Mouse (Mus musculus) liver, embryonic 14.5 days (tissue): ENCODE measurements at regions not wholly inside any gene's neighbourhood (a gene's known extent, or its start where the extent isn't known, plus 50 kb on each side); places are given as distances from the start of the nearest gene placed in this dataset.
A peak's percentile ranks its signal among the peaks of the same experiment; 100 is the strongest.

Experiments used
- ATAC-seq: fragments of 200-750 bp; cut with Nextera tagmentation; 2 replicates; pipeline ENCODE4 v1.8.0; 2017; ENCODE audit warnings: moderate number of reproducible peaks, mild to moderate bottlenecking, moderate library complexity; ENCODE audit not compliant: insufficient read depth
- DNase-seq, 3 experiments: peaks; one replicate each; pipeline ENCODE4 v3.0.0-alpha.2; 2012 to 2013; ENCODE audit warnings: low read depth in 3 of 3, low spot score in 3 of 3
- H3K27ac ChIP-seq: fragments of 300-500 bp; sonication (generic); 2 replicates; pipeline ENCODE4 v1.5.1; 2014; ENCODE audit warnings: moderate library complexity, mild to moderate bottlenecking, control low read depth, inconsistent platforms
- H3K27me3 ChIP-seq: fragments of 300-500 bp; sonication (generic); 2 replicates; pipeline ENCODE4 v1.6.1; 2014; ENCODE audit warnings: mild to moderate bottlenecking, low read length, moderate library complexity; ENCODE audit not compliant: control insufficient read depth, insufficient read depth
- H3K36me3 ChIP-seq: fragments of 300-500 bp; sonication (generic); replicated peaks from 2 replicates; pipeline ENCODE4 v1.6.1; 2014; ENCODE audit warnings: low read depth; ENCODE audit not compliant: control insufficient read depth, insufficient read depth
- H3K4me1 ChIP-seq, 2 experiments: fragments of 200-500 bp in 1 of 2; fragments of 300-500 bp in 1 of 2; sonication (generic) in 1 of 2; replicated peaks; 2 replicates each; pipeline ENCODE4 v1.6.1; 2012 to 2014; ENCODE audit warnings: antibody characterized with exemption in 1 of 2, inconsistent platforms in 1 of 2, low read length in 1 of 2; ENCODE audit not compliant: control insufficient read depth in 2 of 2, insufficient read depth in 2 of 2
- H3K4me2 ChIP-seq: fragments of 300-500 bp; sonication (generic); 2 replicates; pipeline ENCODE4 v1.6.1; 2014; ENCODE audit warnings: low read depth, mild to moderate bottlenecking, control low read depth, moderate library complexity
- H3K4me3 ChIP-seq, 2 experiments: fragments of 200-500 bp in 1 of 2; fragments of 300-500 bp in 1 of 2; sonication (generic) in 1 of 2; 2 replicates each; pipeline ENCODE4 v1.5.1; 2012 to 2014; ENCODE audit warnings: low read depth in 2 of 2, low read length in 2 of 2, mild to moderate bottlenecking in 2 of 2, control low read depth in 1 of 2, inconsistent platforms in 1 of 2, moderate library complexity in 1 of 2; ENCODE audit not compliant: insufficient read depth in 1 of 2
- H3K9ac ChIP-seq: fragments of 300-500 bp; sonication (generic); replicated peaks from 2 replicates; pipeline ENCODE4 v1.6.1; 2014; ENCODE audit warnings: mild to moderate bottlenecking, control low read depth, moderate library complexity
- H3K9me3 ChIP-seq: fragments of 300-500 bp; sonication (generic); 2 replicates; pipeline ENCODE4 v1.6.1; 2016; ENCODE audit warnings: low read length, mixed read lengths; ENCODE audit not compliant: control insufficient read depth
- CTCF ChIP-seq: IDR thresholded peaks from 2 replicates; pipeline ENCODE4 v1.5.1; 2016; ENCODE audit warnings: antibody characterized with exemption, low read depth, control low read depth
- EP300 ChIP-seq: IDR thresholded peaks from 2 replicates; pipeline ENCODE4 v1.6.1; 2016; ENCODE audit warnings: antibody characterized with exemption, low read depth
- WGBS: fragments of 180-500 bp; shearing (Covaris S2); extraction: QIAGEN DNeasy Blood & Tissue Kit; methylation state at CpG from one replicate; pipeline ENCODE4 v1.1.7; 2014; ENCODE audit not compliant: insufficient replicate concordance; 5-methylcytosine and 5-hydroxymethylcytosine counted together

GRCm38 (mm10) chr2:144191018-144191417 lies 79.4 kb upstream of the Mgme1 start:
- H3K9me3 ChIP-seq, result no peaks in the 10 kb centered on the region
- no peak for TF ChIP-seq EP300
- TF ChIP-seq CTCF, result no peak

GRCm38 (mm10) chr2:144191707-144192106 lies 78.8 kb upstream of the Mgme1 start:
- ATAC-seq (no peak), DNase-seq (no peak)
- H3K9ac ChIP-seq, result no peak overlapping the region
- H3K4me2 ChIP-seq, result no peak overlapping the region
- peaks cover 0 to 7% of the 10 kb centered on the region in 2 experiments; a peak in 2 of 4 replicates for H3K4me1 ChIP-seq
- no peaks in the 10 kb centered on the region for H3K36me3 ChIP-seq
- no peaks in the 10 kb centered on the region for H3K9me3 ChIP-seq
- 69% methylated on average over 4 of the region's 4 CpGs for WGBS
- no peak for TF ChIP-seq CTCF
- TF ChIP-seq EP300, result no peak
- H3K27ac ChIP-seq, result no peak overlapping the region
- no peak overlapping the region for H3K4me3 ChIP-seq
- H3K27me3 ChIP-seq, result no peaks in the 10 kb centered on the region

More at GRCm38 (mm10) chr2:144191018-144191417, 79.4 kb upstream of the Mgme1 start:
- H3K27ac ChIP-seq, result no peak overlapping the region
- no peak overlapping the region for H3K4me2 ChIP-seq
- H3K36me3 ChIP-seq, result no peaks in the 10 kb centered on the region
- ATAC-seq, result no peak
- H3K9ac ChIP-seq, result no peak overlapping the region
- no peaks in the 10 kb centered on the region for H3K27me3 ChIP-seq
- WGBS, result 61% methylated on average over 9 of the region's 9 CpGs
- no peak overlapping the region for H3K4me3 ChIP-seq
- H3K4me1 ChIP-seq, result peaks cover 0 to 14% of the 10 kb centered on the region in 2 experiments; a peak in 2 of 4 replicates
- no peak for DNase-seq

GRCm38 (mm10) chr2:144192428-144192827 lies 78.0 kb upstream of the Mgme1 start:
- Histone ChIP-seq H3K27ac (no peak overlapping the region), H3K4me2 (no peak overlapping the region), H3K36me3 (no peaks in the 10 kb centered on the region), H3K4me1 (peaks cover 0 to 7% of the 10 kb centered on the region in 2 experiments; a peak in 2 of 4 replicates), H3K9me3 (no peaks in the 10 kb centered on the region), H3K27me3 (no peaks in the 10 kb centered on the region), H3K4me3 (no peak overlapping the region), H3K9ac (no peak overlapping the region)
- no peak for TF ChIP-seq CTCF
- TF ChIP-seq EP300, result no peak
- ATAC-seq (no peak), DNase-seq (no peak)
- 76% methylated on average over 8 of the region's 8 CpGs for WGBS

- Histone ChIP-seq H3K9me3 (no peaks in the 10 kb centered on the region), H3K4me1 (peaks cover 4 to 17% of the 10 kb centered on the region in 2 experiments; a peak in 3 of 4 replicates), H3K27ac (no peak overlapping the region), H3K27me3 (no peaks in the 10 kb centered on the region), H3K36me3 (no peaks in the 10 kb centered on the region), H3K4me3 (no peak overlapping the region), H3K4me2 (no peak overlapping the region), H3K9ac (no peak overlapping the region)
- 63% methylated on average over 14 of the region's 14 CpGs for WGBS
- DNase-seq, result no peak
- TF ChIP-seq CTCF (no peak), EP300 (no peak)
- no peak for ATAC-seq
These were observed 74.6 kb upstream of the Mgme1 start for GRCm38 (mm10) chr2:144195851-144196250.

- no peaks in the 10 kb centered on the region for H3K9me3 ChIP-seq
- no peaks in the 10 kb centered on the region for H3K36me3 ChIP-seq
- no peak overlapping the region for H3K4me3 ChIP-seq
- TF ChIP-seq EP300, result no peak
- peak; percentile 41 for TF ChIP-seq CTCF
- peaks cover 4 to 17% of the 10 kb centered on the region in 2 experiments; a peak in 3 of 4 replicates for H3K4me1 ChIP-seq
- 43% methylated on average over 2 of the region's 2 CpGs for WGBS
- ATAC-seq (no peak), DNase-seq (no peak)
- no peak overlapping the region for H3K4me2 ChIP-seq
- no peaks in the 10 kb centered on the region for H3K27me3 ChIP-seq
- no peak overlapping the region for H3K9ac ChIP-seq
- no peak overlapping the region for H3K27ac ChIP-seq
These were observed 73.3 kb upstream of the Mgme1 start for GRCm38 (mm10) chr2:144197139-144197538.
